Mouse (Mus musculus): ENCODE data around the gene Utp3. TPM values are rescaled to one million over a fixed set of nuclear protein-coding genes. Genes with fewer than 3 reads are reported as not detected.

Utp3 gene
- polyA plus RNA-seq (2012; rRNA removed) = 1.8 and 2.5 TPM in 2 replicates

GRCm38 (mm10) chr5:88554086-88554886 lies at the start of gene Utp3:
Gene Utp3 (plus strand): TSS chr5:88554462.

GRCm38 (mm10) chr5:88527657-88528056 lies 26.6 kb upstream of the Utp3 start, which contains the start of gene Jchain:
Gene Jchain (minus strand): TSS chr5:88527891.

GRCm38 (mm10) chr5:88564501-88565147 lies 10.4 kb downstream of the Utp3 start, which contains the start of gene Rufy3:
Gene Rufy3 (plus strand): TSS chr5:88565040.

Other genes with a start within 250 kb of the Utp3 start
- not detected in 2 replicates for gene Prol1, start 237.2 kb upstream of the Utp3 start, polyA plus RNA-seq (2012; rRNA removed)
- gene Amtn, start 178.4 kb upstream of the Utp3 start, polyA plus RNA-seq (2012; rRNA removed) = not detected in 2 replicates
- not detected in 2 replicates for gene Ambn, start 98.5 kb upstream of the Utp3 start, polyA plus RNA-seq (2012; rRNA removed)
- gene Enam, start 66.5 kb upstream of the Utp3 start, polyA plus RNA-seq (2012; rRNA removed) = not detected in 2 replicates
- 1.3 and 2.0 TPM in 2 replicates for gene Jchain, start 26.6 kb upstream of the Utp3 start, polyA plus RNA-seq (2012; rRNA removed)
- 2.4 and 3.4 TPM in 2 replicates for gene Rufy3, start 10.6 kb downstream of the Utp3 start, polyA plus RNA-seq (2012; rRNA removed)
- 14.7 and 30.1 TPM in 2 replicates for gene Grsf1, start 121.7 kb downstream of the Utp3 start, polyA plus RNA-seq (2012; rRNA removed)
- 1.6 and 1.7 TPM in 2 replicates for gene Mob1b, start 166.4 kb downstream of the Utp3 start, polyA plus RNA-seq (2012; rRNA removed)
- 0.75 and 0.97 TPM in 2 replicates for gene Dck, start 210.5 kb downstream of the Utp3 start, polyA plus RNA-seq (2012; rRNA removed)

Measured in stomach, adult 2 months (tissue).